Mouse (Mus musculus) stomach, postnatal 0 days (tissue): ENCODE results near the gene Psap. TPM values are rescaled to one million over a fixed set of nuclear protein-coding genes. Genes with fewer than 3 reads are reported as not detected.

Experiments used
- ATAC-seq: fragments of 200-750 bp; cut with Nextera tagmentation; 2 replicates; pipeline ENCODE4 v1.8.0; 2017; ENCODE audit not compliant: low FRiP score, low TSS enrichment
- DNase-seq: peaks from one replicate; pipeline ENCODE4 v3.0.0-alpha.2; 2016; ENCODE audit warnings: low spot score
- H3K27ac ChIP-seq: fragments of 300-500 bp; sonication (generic); replicated peaks from 2 replicates; pipeline ENCODE4 v1.5.1; 2014; ENCODE audit warnings: mild to moderate bottlenecking, control low read depth
- H3K27me3 ChIP-seq: fragments of 300-500 bp; sonication (generic); 2 replicates; pipeline ENCODE4 v1.6.1; 2014; ENCODE audit warnings: low read length; ENCODE audit not compliant: control insufficient read depth, insufficient read depth
- H3K36me3 ChIP-seq: fragments of 300-500 bp; sonication (generic); 2 replicates; pipeline ENCODE4 v1.6.1; 2014; ENCODE audit warnings: low read length, mixed read lengths; ENCODE audit not compliant: control insufficient read depth, insufficient read depth
- H3K4me1 ChIP-seq: fragments of 300-500 bp; sonication (generic); replicated peaks from 2 replicates; pipeline ENCODE4 v1.6.1; 2014; ENCODE audit warnings: antibody characterized with exemption; ENCODE audit not compliant: control insufficient read depth, insufficient read depth
- H3K4me2 ChIP-seq: fragments of 300-500 bp; sonication (generic); replicated peaks from 2 replicates; pipeline ENCODE4 v1.6.1; 2014; ENCODE audit warnings: low read depth, mild to moderate bottlenecking, control low read depth, moderate library complexity
- H3K4me3 ChIP-seq: fragments of 300-500 bp; sonication (generic); 2 replicates; pipeline ENCODE4 v1.5.1; 2014; ENCODE audit warnings: low read depth, low read length, control low read depth
- H3K9ac ChIP-seq: fragments of 300-500 bp; sonication (generic); 2 replicates; pipeline ENCODE4 v1.6.1; 2014; ENCODE audit warnings: mild to moderate bottlenecking, low read length, control low read depth, mixed read lengths
- H3K9me3 ChIP-seq: fragments of 300-500 bp; sonication (generic); 2 replicates; pipeline ENCODE4 v1.6.1; 2016; ENCODE audit warnings: low read length; ENCODE audit not compliant: control insufficient read depth
- CTCF ChIP-seq: IDR thresholded peaks from 2 replicates; pipeline ENCODE4 v1.5.1; 2016; ENCODE audit warnings: antibody characterized with exemption, low read depth, mild to moderate bottlenecking, moderate library complexity
- EP300 ChIP-seq: optimal IDR thresholded peaks from 2 replicates; pipeline ENCODE3; 2016; ENCODE audit warnings: antibody characterized with exemption
- WGBS: fragments of 180-500 bp; shearing (Covaris S2); extraction: QIAGEN DNeasy Blood & Tissue Kit; methylation state at CpG from one replicate; pipeline ENCODE4 v1.1.7; 2014; 5-methylcytosine and 5-hydroxymethylcytosine counted together
- polyA plus RNA-seq: library from polyadenylated mRNA; unstranded; fragments of >200 nt; fragmentation: Nextera tagmentation; extraction: Ambion mirVana; gene quantifications from 2 replicates; pipeline ENCODE4 v1.2.1, GENCODE M21; 2015

Psap gene
- polyA plus RNA-seq, 1 experiment from 2014 or later, result 128 TPM

DNA sequence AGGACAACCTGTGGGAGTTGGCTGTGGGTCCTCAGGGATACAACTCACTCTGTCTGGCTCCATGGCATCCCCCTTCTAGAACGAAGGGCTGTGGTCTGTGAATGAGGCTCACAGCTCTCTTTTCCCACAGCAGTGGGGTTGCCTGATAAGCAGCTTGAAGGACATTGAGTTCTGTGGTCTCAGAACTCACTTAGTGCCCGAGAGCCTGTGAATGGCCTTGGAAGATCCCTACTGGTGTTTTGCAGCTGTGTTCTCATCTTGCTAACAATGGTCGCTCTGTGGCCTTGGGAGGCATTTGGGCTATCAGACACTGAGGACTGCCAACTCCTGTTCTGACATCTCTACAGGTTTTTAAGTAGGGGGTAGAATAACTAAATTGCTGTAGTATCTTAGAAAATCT is 17.9 kb downstream of the Psap start:
- Histone ChIP-seq H3K36me3 (peaks cover 50% of the 10 kb centered on the region), H3K9ac (no peak overlapping the region), H3K27me3 (no peaks in the 10 kb centered on the region), H3K4me1 (peaks cover 3% of the 10 kb centered on the region; the same call in 1 of the 2 replicates), H3K4me3 (no peak overlapping the region), H3K4me2 (no peak overlapping the region), H3K27ac (no peak overlapping the region), H3K9me3 (no peaks in the 10 kb centered on the region)
- no peak for ATAC-seq
- 90% methylated on average over 3 of the region's 3 CpGs for WGBS
- no peak for DNase-seq
- no peak for TF ChIP-seq CTCF
- TF ChIP-seq EP300, result no peak

DNA sequence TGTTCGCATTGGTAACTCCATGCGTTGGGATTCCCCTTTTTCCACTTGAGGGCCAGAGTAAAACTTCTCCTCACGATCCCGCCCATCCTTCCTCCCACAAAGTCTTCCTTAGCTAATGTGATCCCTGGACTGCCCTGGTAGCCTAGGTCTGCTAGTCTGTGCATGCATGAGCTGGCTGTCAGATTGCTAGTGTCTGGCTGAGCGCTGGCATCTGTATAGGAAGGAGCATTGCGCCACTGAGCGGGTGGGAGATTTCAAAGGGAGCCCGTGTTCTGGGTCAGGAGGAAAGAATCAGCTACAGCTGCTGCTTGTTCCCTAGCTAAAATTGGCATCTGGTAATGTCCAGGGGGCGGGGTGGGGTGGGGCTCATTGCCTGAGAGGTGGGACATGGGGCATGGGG is 18.6 kb downstream of the Psap start:
- no peak for ATAC-seq
- Histone ChIP-seq H3K36me3 (peaks cover 57% of the 10 kb centered on the region), H3K4me1 (no peaks in the 10 kb centered on the region), H3K9ac (no peak overlapping the region), H3K27ac (no peak overlapping the region), H3K9me3 (no peaks in the 10 kb centered on the region), H3K4me2 (no peak overlapping the region), H3K4me3 (no peak overlapping the region), H3K27me3 (no peaks in the 10 kb centered on the region)
- WGBS, result 67% methylated on average over 9 of the region's 9 CpGs
- no peak for DNase-seq
- TF ChIP-seq CTCF, result no peak
- no peak for TF ChIP-seq EP300

DNA sequence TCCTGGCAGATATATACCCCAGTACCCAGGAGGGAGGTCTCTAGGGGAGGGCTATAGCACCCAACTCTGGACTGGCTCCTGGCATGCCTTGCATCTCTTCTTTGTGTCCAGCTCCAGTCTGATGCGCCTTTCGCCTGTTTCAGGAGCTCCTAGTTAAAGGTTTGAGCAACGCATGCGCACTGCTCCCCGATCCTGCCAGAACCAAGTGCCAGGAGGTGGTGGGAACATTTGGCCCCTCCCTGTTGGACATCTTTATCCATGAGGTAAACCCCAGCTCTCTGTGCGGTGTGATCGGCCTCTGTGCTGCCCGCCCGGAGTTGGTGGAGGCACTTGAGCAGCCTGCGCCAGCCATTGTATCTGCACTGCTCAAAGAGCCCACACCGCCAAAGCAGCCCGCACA is 22.2 kb downstream of the Psap start:
- Histone ChIP-seq H3K4me3 (no peak overlapping the region), H3K27ac (no peak overlapping the region), H3K36me3 (peaks cover 54% of the 10 kb centered on the region), H3K9me3 (no peaks in the 10 kb centered on the region), H3K4me1 (no peaks in the 10 kb centered on the region), H3K27me3 (no peaks in the 10 kb centered on the region), H3K4me2 (no peak overlapping the region), H3K9ac (no peak overlapping the region)
- WGBS, result 97% methylated on average over 12 of the region's 12 CpGs
- ATAC-seq, result no peak
- no peak for TF ChIP-seq CTCF
- no peak for TF ChIP-seq EP300
- no peak for DNase-seq

DNA sequence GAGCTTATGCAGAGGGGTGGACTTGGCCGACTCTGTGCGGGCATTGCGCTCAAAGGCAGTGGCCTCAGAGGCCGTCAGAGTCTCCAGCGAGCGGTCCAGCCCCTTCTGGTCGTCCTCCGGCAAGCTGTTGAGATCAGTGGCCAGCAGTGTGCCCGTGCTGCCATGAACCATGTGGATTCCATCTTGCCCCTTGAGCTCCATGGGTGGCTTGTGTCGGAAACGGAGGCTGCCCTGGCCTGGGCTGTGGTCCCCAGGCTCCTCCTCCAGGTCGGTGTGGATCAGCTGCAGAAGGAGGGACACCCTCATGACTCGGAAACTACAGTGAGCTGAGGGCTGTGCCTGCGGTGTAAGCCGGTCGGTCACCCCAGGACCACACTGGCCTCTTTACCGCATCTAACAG is 26.0 kb downstream of the Psap start:
- H3K9me3 ChIP-seq, result no peaks in the 10 kb centered on the region
- TF ChIP-seq CTCF (no peak), EP300 (no peak)
- DNase-seq (no peak), ATAC-seq (no peak)
- no peaks in the 10 kb centered on the region for H3K4me1 ChIP-seq
- H3K9ac ChIP-seq, result no peak overlapping the region
- no peak overlapping the region for H3K4me3 ChIP-seq
- 83% methylated on average over 17 of the region's 17 CpGs for WGBS
- no peaks in the 10 kb centered on the region for H3K27me3 ChIP-seq
- H3K4me2 ChIP-seq, result no peak overlapping the region
- no peak overlapping the region for H3K27ac ChIP-seq
- H3K36me3 ChIP-seq, result peaks cover 35% of the 10 kb centered on the region

GRCm38 (mm10) chr10:60304854-60305628 is 27.6 kb downstream of the Psap start:
- Histone ChIP-seq H3K9me3 (no peaks in the 10 kb centered on the region), H3K4me3 (no peak overlapping the region), H3K4me2 (no peak overlapping the region), H3K9ac (no peak overlapping the region), H3K36me3 (peaks cover 22% of the 10 kb centered on the region), H3K27ac (0 out of 2 replicates have a peak overlapping the region, but pooled peaks have one; percentile 24), H3K27me3 (no peaks in the 10 kb centered on the region), H3K4me1 (no peaks in the 10 kb centered on the region)
- 53% methylated on average over 15 of the region's 15 CpGs for whole genome bisulfite sequencing
- peak; percentile 96 for TF ChIP-seq CTCF
- TF ChIP-seq EP300, result no peak
- ATAC-seq (peak; percentile 75), DNase-seq (peak; percentile 83)

DNA sequence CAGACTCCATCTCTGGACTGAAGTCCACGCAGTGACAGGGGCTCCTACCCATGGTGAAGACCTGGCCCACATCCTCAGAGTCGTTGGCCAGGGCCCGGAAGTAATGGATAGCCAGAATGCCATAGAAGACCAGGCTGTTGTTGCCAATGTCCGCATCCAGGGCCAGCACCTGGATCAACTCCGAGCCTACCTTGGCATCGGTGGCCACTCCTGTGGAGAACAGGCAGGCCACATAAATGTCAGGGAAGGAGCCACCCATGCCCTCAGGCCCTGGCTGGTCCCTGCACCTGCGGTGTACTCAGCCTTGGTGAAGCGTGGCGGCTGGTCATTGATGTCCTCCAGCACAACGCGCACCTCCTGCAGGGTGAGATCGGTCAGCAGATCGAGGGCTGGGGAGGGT is 33.2 kb downstream of the Psap start:
- H3K9me3 ChIP-seq, result no peaks in the 10 kb centered on the region
- no peaks in the 10 kb centered on the region for H3K36me3 ChIP-seq
- ATAC-seq (no peak), DNase-seq (no peak)
- H3K4me1 ChIP-seq, result no peaks in the 10 kb centered on the region
- WGBS, result 85% methylated on average over 9 of the region's 13 CpGs
- no peak for TF ChIP-seq EP300
- no peak for TF ChIP-seq CTCF
- no peak overlapping the region for H3K4me2 ChIP-seq
- H3K4me3 ChIP-seq, result no peak overlapping the region
- H3K9ac ChIP-seq, result no peak overlapping the region
- no peaks in the 10 kb centered on the region for H3K27me3 ChIP-seq
- H3K27ac ChIP-seq, result no peak overlapping the region
